In genomic region chr7:16043861-16044435, GRCm38 (mm10) we compare ENCODE assay signal across 8 mouse cellular contexts. TPM values are rescaled to one million over a fixed set of nuclear protein-coding genes. Genes with fewer than 3 reads are reported as not detected.
DNase-seq lines count a peak whose midpoint lies in the region; ATAC-seq and TF ChIP-seq lines count a peak whose summit lies in the region.

No protein-coding gene starts in this region.

- no peaks in the 10 kb centered on the region for H3K27me3 ChIP-seq in liver, adult 2 months (ENCODE audit: control insufficient read depth, insufficient read depth, low read length)
- no peaks in the 10 kb centered on the region for H3K27me3 ChIP-seq in embryonic facial prominence, embryonic 12.5 days
- H3K27me3 ChIP-seq in limb, embryonic 10.5 days (ENCODE audit: low read depth, poor library complexity, severe bottlenecking), result no peaks in the 10 kb centered on the region
- no peaks in the 10 kb centered on the region for H3K27me3 ChIP-seq in neural tube, embryonic 14.5 days (ENCODE audit: control insufficient read depth, insufficient read depth, low read length)

- peaks cover 68% of the 10 kb centered on the region for H3K79me2 ChIP-seq in liver, adult 2 months (ENCODE audit: control insufficient read depth, insufficient read depth, low read length)

- peaks cover 10% of the 10 kb centered on the region for H3K4me1 ChIP-seq in liver, adult 2 months (ENCODE audit: control insufficient read depth, insufficient read depth, low read length)
- H3K4me1 ChIP-seq in embryonic facial prominence, embryonic 12.5 days, result peaks cover 41% of the 10 kb centered on the region
- peaks cover 36% of the 10 kb centered on the region for H3K4me1 ChIP-seq in limb, embryonic 10.5 days
- peaks cover 20% of the 10 kb centered on the region; the same call in 1 of the 2 replicates for H3K4me1 ChIP-seq in neural tube, embryonic 14.5 days (ENCODE audit: control insufficient read depth, insufficient read depth, low read length)
- peaks cover 30% of the 10 kb centered on the region for H3K4me1 ChIP-seq in lung, adult 2 months (ENCODE audit: control insufficient read depth, insufficient read depth, low read length)

- WGBS in liver, adult 2 months, result 56% methylated on average over 3 of the region's 3 CpGs
- WGBS in embryonic facial prominence, embryonic 12.5 days, result 7% methylated on average over 3 of the region's 3 CpGs
- WGBS in limb, embryonic 10.5 days, result 30% methylated on average over 3 of the region's 3 CpGs
- 11% methylated on average over 3 of the region's 3 CpGs for WGBS in neural tube, embryonic 14.5 days
- WGBS in lung, adult 2 months, result 33% methylated on average over 3 of the region's 3 CpGs

- no peaks in the 10 kb centered on the region for H3K9me3 ChIP-seq in embryonic facial prominence, embryonic 12.5 days
- no peaks in the 10 kb centered on the region for H3K9me3 ChIP-seq in limb, embryonic 10.5 days (replicated peaks)
- H3K9me3 ChIP-seq in neural tube, embryonic 14.5 days (ENCODE audit: control insufficient read depth, low read length), result no peaks in the 10 kb centered on the region

- H3K4me2 ChIP-seq in embryonic facial prominence, embryonic 12.5 days (replicated peaks), result peak overlapping the region; percentile 81
- peak overlapping the region; percentile 12; the same call in 1 of the 2 replicates for H3K4me2 ChIP-seq in neural tube, embryonic 14.5 days (ENCODE audit: low read depth, low read length)

- TF ChIP-seq CTCF in liver, adult 2 months (IDR thresholded peaks at IDR 0.05; ENCODE audit: low read depth, low read length), result no peak
- TF ChIP-seq CTCF in lung, adult 2 months (IDR thresholded peaks at IDR 0.05; ENCODE audit: insufficient read depth, low read length), result no peak

- H3K4me3 ChIP-seq in liver, adult 2 months (ENCODE audit: insufficient read depth, low read depth, low read length), result 0 out of 2 replicates have a peak overlapping the region, but pooled peaks have one; percentile 8
- 0 out of 2 replicates have a peak overlapping the region, but pooled peaks have one; percentile 0 for H3K4me3 ChIP-seq in embryonic facial prominence, embryonic 12.5 days
- peak overlapping the region; percentile 81 for H3K4me3 ChIP-seq in limb, embryonic 10.5 days
- H3K4me3 ChIP-seq in neural tube, embryonic 14.5 days (ENCODE audit: low read depth, low read length), result no peak overlapping the region
- no peak overlapping the region for H3K4me3 ChIP-seq in lung, adult 2 months (replicated peaks; ENCODE audit: extremely low read depth, low read depth, low read length)

- no peak for DNase-seq in liver, adult 2 months (ENCODE audit: extremely low read depth, low read depth, low spot score)
- no peak for DNase-seq in liver
- peak; percentile 57 for DNase-seq in limb, embryonic 10.5 days (ENCODE audit: low spot score)
- no peak for DNase-seq in urinary bladder, adult 2 months (ENCODE audit: low spot score)
- DNase-seq in lung, adult 2 months, result no peak
- no peak for DNase-seq in urinary bladder, postnatal 14 days (ENCODE audit: low spot score)

- peak overlapping the region; percentile 18; the same call in 1 of the 2 replicates for H3K9ac ChIP-seq in liver, adult 2 months (ENCODE audit: low read depth, low read length)
- no peak overlapping the region; the same call in 1 of the 2 replicates for H3K9ac ChIP-seq in embryonic facial prominence, embryonic 12.5 days
- no peak overlapping the region for H3K9ac ChIP-seq in neural tube, embryonic 14.5 days (replicated peaks; ENCODE audit: low read depth, low read length)

- peak overlapping the region; percentile 57 for H3K27ac ChIP-seq in liver, adult 2 months (replicated peaks; ENCODE audit: insufficient read depth, low read depth, low read length)
- peak overlapping the region; percentile 98 for H3K27ac ChIP-seq in embryonic facial prominence, embryonic 12.5 days
- H3K27ac ChIP-seq in limb, embryonic 10.5 days, result peak overlapping the region; percentile 93
- H3K27ac ChIP-seq in neural tube, embryonic 14.5 days (ENCODE audit: low read depth, low read length), result no peak overlapping the region

- H3K36me3 ChIP-seq in liver, adult 2 months (ENCODE audit: control insufficient read depth, insufficient read depth, low read length), result no peaks in the 10 kb centered on the region
- H3K36me3 ChIP-seq in embryonic facial prominence, embryonic 12.5 days, result no peaks in the 10 kb centered on the region
- peaks cover 21% of the 10 kb centered on the region for H3K36me3 ChIP-seq in limb, embryonic 10.5 days
- H3K36me3 ChIP-seq in neural tube, embryonic 14.5 days (ENCODE audit: control insufficient read depth, insufficient read depth, low read length), result no peaks in the 10 kb centered on the region

- TF ChIP-seq POLR2A in liver, adult 2 months (IDR thresholded peaks at IDR 0.05; ENCODE audit: extremely low read depth, insufficient read depth, low read length), result no peak
- TF ChIP-seq POLR2A in lung, adult 2 months (IDR thresholded peaks at IDR 0.05; ENCODE audit: borderline replicate concordance, extremely low read depth, low read depth, low read length), result no peak

- no peak for ATAC-seq in embryonic facial prominence, embryonic 12.5 days (ENCODE audit: insufficient number of reproducible peaks, insufficient read depth, low FRiP score, low TSS enrichment)
- ATAC-seq in neural tube, embryonic 14.5 days (ENCODE audit: low read depth), result no peak

RNA-seq across cellular contexts. Expression of gene Bicra, which starts 3.8 kb away (rescaled TPM):
- total RNA-seq in liver, adult 2 months (2014; rRNA removed), result 0.55 and 0.87 TPM in 2 replicates
- 3.6 and 4.6 TPM in 2 replicates for polyA plus RNA-seq in liver, adult 2 months (2012; rRNA removed)
- 10.2 and 10.4 TPM in 2 replicates for polyA plus RNA-seq in embryonic facial prominence, embryonic 12.5 days (2016; fragmentation: Nextera tagmentation; extraction: Ambion mirVana)
- polyA plus RNA-seq in limb, embryonic 10.5 days (2016; fragmentation: Nextera tagmentation; extraction: Ambion mirVana), result 10.6 and 10.8 TPM in 2 replicates
- polyA plus RNA-seq in neural tube, embryonic 14.5 days (2014; fragmentation: Nextera tagmentation; extraction: Ambion mirVana), result 8.6 and 9.6 TPM in 2 replicates
- polyA plus RNA-seq in urinary bladder, adult 2 months (2012; rRNA removed), result 3.3 and 7.9 TPM in 2 replicates
- 19.0 and 21.2 TPM in 2 replicates for polyA plus RNA-seq in lung, adult 2 months (2012; rRNA removed)

RNA-seq across cellular contexts. Expression of gene Zfp541, which starts 17.7 kb away (rescaled TPM):
- not detected in 2 replicates for total RNA-seq in liver, adult 2 months (2014; rRNA removed)
- 0.02 TPM in 1 of 2 replicates, not detected in the other for polyA plus RNA-seq in liver, adult 2 months (2012; rRNA removed)
- 0.05 and 0.18 TPM in 2 replicates for polyA plus RNA-seq in embryonic facial prominence, embryonic 12.5 days (2016; fragmentation: Nextera tagmentation; extraction: Ambion mirVana)
- polyA plus RNA-seq in limb, embryonic 10.5 days (2016; fragmentation: Nextera tagmentation; extraction: Ambion mirVana), result 0.05 TPM in 1 of 2 replicates, not detected in the other
- polyA plus RNA-seq in neural tube, embryonic 14.5 days (2014; fragmentation: Nextera tagmentation; extraction: Ambion mirVana), result 0.07 and 0.10 TPM in 2 replicates
- 0.06 and 0.07 TPM in 2 replicates for polyA plus RNA-seq in urinary bladder, adult 2 months (2012; rRNA removed)
- polyA plus RNA-seq in lung, adult 2 months (2012; rRNA removed), result 0.02 and 0.04 TPM in 2 replicates

RNA-seq across cellular contexts. Expression of gene Napa, which starts 54.3 kb away (rescaled TPM):
- 47.4 and 58.7 TPM in 2 replicates for total RNA-seq in liver, adult 2 months (2014; rRNA removed)
- 101 and 146 TPM in 2 replicates for polyA plus RNA-seq in liver, adult 2 months (2012; rRNA removed)
- 206 and 217 TPM in 2 replicates for polyA plus RNA-seq in embryonic facial prominence, embryonic 12.5 days (2016; fragmentation: Nextera tagmentation; extraction: Ambion mirVana)
- polyA plus RNA-seq in limb, embryonic 10.5 days (2016; fragmentation: Nextera tagmentation; extraction: Ambion mirVana), result 197 and 216 TPM in 2 replicates
- 252 and 259 TPM in 2 replicates for polyA plus RNA-seq in neural tube, embryonic 14.5 days (2014; fragmentation: Nextera tagmentation; extraction: Ambion mirVana)
- 172 and 208 TPM in 2 replicates for polyA plus RNA-seq in urinary bladder, adult 2 months (2012; rRNA removed)
- polyA plus RNA-seq in lung, adult 2 months (2012; rRNA removed), result 144 and 157 TPM in 2 replicates

Comparison
In these comparisons a context has a peak if more than half of its experiments do, and no peak if none do; other contexts are left out.
1. H3K4me3 ChIP-seq: peak in liver, adult 2 months (single experiment), embryonic facial prominence, embryonic 12.5 days (single experiment) and limb, embryonic 10.5 days (single experiment); none in neural tube, embryonic 14.5 days (single experiment) and lung, adult 2 months (single experiment).